Mouse (Mus musculus): ENCODE results near the gene Gm8020. TPM values are rescaled to one million over a fixed set of nuclear protein-coding genes. Genes with fewer than 3 reads are reported as not detected.

The Gm8020 gene
- not detected for polyA plus RNA-seq (2014; fragmentation: Illumina TruSeq; extraction: RNeasy Lipid Tissue Mini Kit (QIAGEN cat#74804); ENCODE audit: low replicate concordance)

DNA sequence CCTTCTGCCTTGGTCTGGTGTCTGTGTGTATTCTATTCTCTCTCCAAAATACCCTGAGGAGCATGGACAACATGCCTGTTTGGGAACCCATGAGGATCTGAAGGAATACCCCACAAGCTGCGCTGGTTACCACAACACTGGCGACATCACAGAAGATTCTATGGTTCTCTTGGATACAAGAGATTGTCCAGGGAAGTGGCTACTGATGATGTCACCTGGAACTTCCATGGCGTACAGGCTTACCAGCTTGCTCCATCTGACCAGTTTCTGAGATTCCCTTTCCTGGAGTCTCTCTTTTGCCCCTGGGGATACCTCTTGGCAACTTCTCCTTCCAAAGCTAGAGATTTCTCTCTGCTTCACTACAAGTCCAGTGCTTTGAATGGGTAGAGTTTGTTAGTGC, at the start of gene Gm8020:
Gm8020 (minus strand) TSS at position 101 of the 400 bp plus-strand sequence.

DNA sequence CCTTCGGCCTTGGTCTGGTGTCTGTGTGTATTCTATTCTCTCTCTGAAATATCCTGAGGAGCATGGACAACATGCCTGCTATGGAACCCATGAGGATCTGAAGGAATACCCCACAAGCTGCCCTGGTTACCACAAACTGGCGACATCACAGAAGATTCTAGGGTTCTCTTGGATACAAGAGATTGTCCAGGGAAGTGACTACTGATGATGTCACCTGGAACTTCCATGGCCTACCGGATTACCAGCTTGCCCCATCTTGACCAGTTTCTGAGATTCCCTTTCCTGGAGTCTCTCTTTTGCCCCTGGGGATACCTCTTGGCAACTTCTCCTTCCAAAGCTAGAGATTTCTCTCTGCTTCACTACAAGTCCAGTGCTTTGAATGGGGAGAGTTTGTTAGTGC, 22.0 kb upstream of the Gm8020 start, which contains the start of gene Gm8024:
Gm8024 (minus strand) TSS at position 101 of the 400 bp plus-strand sequence.

DNA sequence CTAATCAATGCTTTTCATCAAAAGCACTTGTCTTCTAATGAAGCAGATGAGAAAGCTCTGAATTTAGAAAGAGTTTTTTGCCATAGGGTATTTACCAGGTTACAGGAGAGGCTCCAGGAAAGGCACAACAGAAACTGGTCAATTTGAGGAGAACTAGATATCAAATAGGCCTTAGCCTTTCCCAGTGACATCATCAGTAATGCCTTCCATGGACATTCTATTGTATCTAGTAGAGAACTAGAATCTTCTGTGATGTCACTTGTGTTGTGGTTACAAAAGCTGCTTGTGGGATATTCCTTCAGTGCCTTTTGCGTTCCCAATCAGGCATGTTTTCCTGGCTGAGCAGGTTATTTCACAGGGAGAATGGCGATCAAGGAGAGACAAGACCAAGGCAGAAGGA, 38.6 kb downstream of the Gm8020 start, which contains the start of gene Gm8011:
Gm8011 (plus strand) TSS at position 301 of the 400 bp plus-strand sequence.

Other genes starting within 250 kb of the Gm8020 start
- gene Gm17026, start 242.3 kb downstream of the Gm8020 start, polyA plus RNA-seq (2014; fragmentation: Illumina TruSeq; extraction: RNeasy Lipid Tissue Mini Kit (QIAGEN cat#74804); ENCODE audit: low replicate concordance), result not detected
- not detected for gene Gm9611, start 205.0 kb downstream of the Gm8020 start, polyA plus RNA-seq (2014; fragmentation: Illumina TruSeq; extraction: RNeasy Lipid Tissue Mini Kit (QIAGEN cat#74804); ENCODE audit: low replicate concordance)
- gene Gm7995, start 192.1 kb downstream of the Gm8020 start, polyA plus RNA-seq (2014; fragmentation: Illumina TruSeq; extraction: RNeasy Lipid Tissue Mini Kit (QIAGEN cat#74804); ENCODE audit: low replicate concordance), result not detected
- gene Gm8005, start 62.7 kb downstream of the Gm8020 start, polyA plus RNA-seq (2014; fragmentation: Illumina TruSeq; extraction: RNeasy Lipid Tissue Mini Kit (QIAGEN cat#74804); ENCODE audit: low replicate concordance), result not detected
- gene Gm8011, start 38.5 kb downstream of the Gm8020 start, polyA plus RNA-seq (2014; fragmentation: Illumina TruSeq; extraction: RNeasy Lipid Tissue Mini Kit (QIAGEN cat#74804); ENCODE audit: low replicate concordance), result not detected
- not detected for gene Gm8024, start 21.9 kb upstream of the Gm8020 start, polyA plus RNA-seq (2014; fragmentation: Illumina TruSeq; extraction: RNeasy Lipid Tissue Mini Kit (QIAGEN cat#74804); ENCODE audit: low replicate concordance)
- not detected for gene Gm17124, start 97.5 kb upstream of the Gm8020 start, polyA plus RNA-seq (2014; fragmentation: Illumina TruSeq; extraction: RNeasy Lipid Tissue Mini Kit (QIAGEN cat#74804); ENCODE audit: low replicate concordance)
- not detected for gene Gm3633, start 139.6 kb upstream of the Gm8020 start, polyA plus RNA-seq (2014; fragmentation: Illumina TruSeq; extraction: RNeasy Lipid Tissue Mini Kit (QIAGEN cat#74804); ENCODE audit: low replicate concordance)
- gene Gm10378, start 153.6 kb upstream of the Gm8020 start, polyA plus RNA-seq (2014; fragmentation: Illumina TruSeq; extraction: RNeasy Lipid Tissue Mini Kit (QIAGEN cat#74804); ENCODE audit: low replicate concordance), result not detected

Measured in small intestine, adult 10 weeks (tissue).